Mouse (Mus musculus) thymus, adult 2 months (tissue): ENCODE measurements around the gene Gigyf2.

Source experiments
- CTCF ChIP-seq: fragments of 200-500 bp; IDR thresholded peaks from 2 replicates; pipeline ENCODE4 v1.5.1; 2012; ENCODE audit warnings: mild to moderate bottlenecking, control low read depth, low read length, moderate library complexity, borderline replicate concordance; ENCODE audit not compliant: control insufficient read depth, poor library complexity, insufficient read depth; ENCODE audit errors: extremely low read depth
- POLR2A ChIP-seq: fragments of 200-500 bp; IDR thresholded peaks from 2 replicates; pipeline ENCODE4 v1.6.1; 2012; ENCODE audit warnings: mild to moderate bottlenecking, low read length, control low read depth, moderate library complexity; ENCODE audit not compliant: control insufficient read depth, poor library complexity, insufficient read depth; ENCODE audit errors: extremely low read depth

GRCm38 (mm10) chr1:87291416-87291815 lies 35.4 kb upstream of the Gigyf2 start:
- no peak for TF ChIP-seq CTCF
- TF ChIP-seq POLR2A: no peak
